Mouse (Mus musculus) heart, adult 2 months (tissue): ENCODE data around the gene Kalrn.

Experiments used
- CTCF ChIP-seq: fragments of 200-600 bp; IDR thresholded peaks from 2 replicates; pipeline ENCODE4 v1.8.1; 2022; ENCODE audit warnings: antibody characterized with exemption, mild to moderate bottlenecking, moderate library complexity
- EP300 ChIP-seq: fragments of 200-500 bp; IDR thresholded peaks from 2 replicates; pipeline ENCODE4 v1.6.1; 2011; ENCODE audit warnings: low read depth, low read length, control low read depth; ENCODE audit not compliant: insufficient read depth
- POLR2A ChIP-seq: fragments of 200-500 bp; IDR thresholded peaks from 2 replicates; pipeline ENCODE4 v1.6.1; 2011; ENCODE audit warnings: mild to moderate bottlenecking, low read depth, low read length, control low read depth; ENCODE audit not compliant: insufficient read depth

DNA sequence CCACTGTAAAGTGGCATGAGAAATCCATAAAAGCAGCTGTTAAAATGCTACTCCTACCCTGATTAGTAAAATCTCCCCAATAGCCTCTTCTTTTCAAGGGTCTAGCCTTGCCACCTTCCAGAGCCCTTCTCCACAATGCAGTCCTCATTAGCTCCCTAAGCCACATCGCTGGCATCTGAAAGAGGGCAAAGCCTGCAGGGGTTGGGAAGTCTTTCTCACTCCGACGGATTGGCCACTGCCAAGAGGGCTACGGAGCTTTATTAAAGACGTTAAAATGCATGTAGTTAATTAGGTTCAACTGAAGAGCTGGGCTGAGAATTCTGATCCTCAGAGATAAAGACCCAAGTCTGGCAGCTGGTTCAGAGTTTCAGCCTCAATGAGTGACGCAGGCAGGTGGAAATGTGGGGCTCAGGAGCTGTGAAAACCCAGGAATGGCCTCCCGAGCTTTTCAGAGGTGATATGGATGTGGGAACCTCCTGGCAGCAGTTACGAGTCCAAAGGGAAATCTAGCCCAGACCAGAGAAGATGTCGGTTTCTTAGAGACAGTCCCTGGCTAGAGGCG lies 569.7 kb downstream of the Kalrn start:
- no peak for TF ChIP-seq CTCF
- no peak for TF ChIP-seq POLR2A
- TF ChIP-seq EP300: no peak
